Mouse (Mus musculus) left cerebral cortex, adult 9 months (tissue): ENCODE measurements at regions not wholly inside any gene's neighbourhood (a gene's known extent, or its start where the extent isn't known, plus 50 kb on each side); places are given as distances from the start of the nearest gene placed in this dataset.
A peak's percentile ranks its signal among the peaks of the same experiment; 100 is the strongest.

Experiments
- DNase-seq, 2 experiments: peaks; one replicate each; pipeline ENCODE4 v3.0.0; 2022; ENCODE audit warnings: low spot score in 2 of 2

- DNase-seq: no peak
Measured at GRCm38 (mm10) chr13:44182544-44183191, 398.1 kb downstream of the Cd83 start.

GRCm38 (mm10) chr13:44195365-44195764 is 410.8 kb downstream of the Cd83 start:
- DNase-seq: no peak

GRCm38 (mm10) chr13:44206042-44206441 is 421.5 kb downstream of the Cd83 start:
- DNase-seq: no peak

GRCm38 (mm10) chr13:44206448-44206847 is 421.9 kb downstream of the Cd83 start:
- no peak for DNase-seq

- no peak for DNase-seq
Measured at GRCm38 (mm10) chr13:44207400-44208005, 422.9 kb downstream of the Cd83 start.

- no peak for DNase-seq
Measured at GRCm38 (mm10) chr13:44209036-44209435, 424.5 kb downstream of the Cd83 start.

GRCm38 (mm10) chr13:44210123-44210522 is 425.5 kb downstream of the Cd83 start:
- DNase-seq: no peak

GRCm38 (mm10) chr13:44212356-44212755 is 427.8 kb downstream of the Cd83 start:
- no peak for DNase-seq

GRCm38 (mm10) chr13:44212936-44213335 is 428.4 kb downstream of the Cd83 start:
- no peak for DNase-seq

GRCm38 (mm10) chr13:44218266-44218665 is 433.7 kb downstream of the Cd83 start:
- DNase-seq: no peak

- DNase-seq: no peak
Measured at GRCm38 (mm10) chr13:44221721-44222120, 437.1 kb downstream of the Cd83 start.

- DNase-seq: no peak
Measured at GRCm38 (mm10) chr13:44222335-44222734, 437.8 kb downstream of the Cd83 start.

- DNase-seq: no peak
Measured at GRCm38 (mm10) chr13:44227706-44228459, 443.3 kb downstream of the Cd83 start.

GRCm38 (mm10) chr13:44228540-44229135 is 444.1 kb downstream of the Cd83 start:
- DNase-seq: no peak

GRCm38 (mm10) chr13:44229136-44229611 is 444.6 kb downstream of the Cd83 start:
- DNase-seq: no peak

- no peak for DNase-seq
Measured at GRCm38 (mm10) chr13:44231403-44231802, 446.8 kb downstream of the Cd83 start.

- DNase-seq: peak; percentile 87 to 92
Measured at GRCm38 (mm10) chr13:44231868-44232715, 447.5 kb downstream of the Cd83 start.

- no peak for DNase-seq
Measured at GRCm38 (mm10) chr13:44232716-44233051, 448.1 kb downstream of the Cd83 start.

GRCm38 (mm10) chr13:44234241-44234640 is 449.7 kb downstream of the Cd83 start:
- no peak for DNase-seq

GRCm38 (mm10) chr13:44235236-44235635 is 450.7 kb downstream of the Cd83 start:
- DNase-seq: peak; percentile 42 to 53

- DNase-seq: no peak
Measured at GRCm38 (mm10) chr13:44235941-44236340, 451.4 kb downstream of the Cd83 start.
